Mouse (Mus musculus): ENCODE results near the gene Megf11.

DNA sequence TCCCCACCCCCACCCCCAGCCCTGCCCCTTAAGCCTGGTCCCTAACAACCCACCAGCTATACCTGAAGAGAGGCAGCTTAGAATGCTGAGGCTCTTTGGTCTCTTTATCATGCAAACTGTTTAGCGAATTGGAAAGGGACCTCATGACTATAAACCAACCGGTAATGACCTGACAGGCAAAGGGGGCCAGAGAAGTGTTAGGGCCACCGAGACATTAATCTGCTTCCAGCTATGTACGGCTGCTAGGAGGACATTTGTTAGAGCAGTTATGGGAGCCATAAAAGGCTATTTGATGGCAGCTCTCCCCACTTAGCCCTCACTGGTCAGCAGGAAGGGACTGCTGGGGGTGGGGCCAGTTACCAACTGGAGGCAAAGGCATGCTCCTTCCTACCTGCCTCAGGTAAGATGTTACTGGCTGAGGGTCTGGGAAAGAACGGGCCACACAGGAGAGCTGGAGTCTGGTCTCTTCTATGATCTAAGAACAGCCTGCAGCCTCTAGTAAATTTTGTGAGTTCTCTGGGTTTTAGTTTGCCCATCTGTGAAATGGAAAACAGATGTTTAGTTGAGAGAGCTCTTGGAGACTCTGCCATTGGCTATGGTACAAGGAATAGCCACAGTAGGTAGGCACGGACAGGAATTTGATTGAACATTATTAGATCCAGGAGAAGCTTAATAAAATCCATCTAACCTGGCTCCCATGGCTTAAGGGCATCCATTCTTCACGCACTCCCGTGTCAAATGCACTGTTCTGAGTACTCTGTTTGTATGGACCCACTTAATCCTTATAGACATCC is 183.2 kb downstream of the Megf11 start:
- TF ChIP-seq CTCF (IDR thresholded peaks at IDR 0.05; ENCODE audit: low read depth) (no peak), EP300 (IDR thresholded peaks at IDR 0.05; ENCODE audit: low read depth) (no peak)
